Mouse (Mus musculus): ENCODE measurements at regions not wholly inside any gene's neighbourhood (a gene's known extent, or its start where the extent isn't known, plus 50 kb on each side); places are given as distances from the start of the nearest gene placed in this dataset.
A peak's percentile ranks its signal among the peaks of the same experiment; 100 is the strongest.

GRCm38 (mm10) chr8:44512876-44513275 lies 422.4 kb upstream of the Fat1 start:
- no peak for DNase-seq

DNA sequence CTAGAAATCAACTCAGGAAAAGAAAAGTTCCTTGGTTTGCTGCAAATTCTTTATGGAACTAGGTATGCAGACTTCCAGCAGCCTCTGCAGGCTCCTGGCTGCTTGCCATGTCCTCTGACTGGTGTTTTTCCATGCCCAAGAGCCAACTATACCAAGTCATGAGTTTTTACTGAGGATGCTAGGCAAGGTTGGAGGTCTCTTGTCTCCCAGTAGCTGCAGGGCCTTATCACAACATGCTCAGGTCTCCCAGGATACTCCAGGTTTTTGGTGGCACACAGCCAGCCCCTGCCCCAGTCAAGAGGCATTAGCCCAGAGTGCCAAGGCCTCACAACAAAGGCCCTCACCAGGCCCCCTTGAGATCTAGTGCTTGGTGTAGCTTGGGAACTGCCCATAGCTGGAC lies 409.3 kb upstream of the Fat1 start:
- DNase-seq: peak; percentile 25

- no peak for DNase-seq
Observed at GRCm38 (mm10) chr8:44529696-44530095, 405.6 kb upstream of the Fat1 start.

- DNase-seq: no peak
Observed at GRCm38 (mm10) chr8:44548885-44549284, 386.4 kb upstream of the Fat1 start.

GRCm38 (mm10) chr8:44559161-44559560 lies 376.1 kb upstream of the Fat1 start:
- DNase-seq: no peak

- DNase-seq: no peak
Observed at GRCm38 (mm10) chr8:44576314-44576858, 358.9 kb upstream of the Fat1 start.

- DNase-seq: no peak
Observed at GRCm38 (mm10) chr8:44576993-44577392, 358.3 kb upstream of the Fat1 start.

All from cerebellum, adult 9-11 months (tissue).